Mouse (Mus musculus) large intestine, adult 2 months (tissue): ENCODE data around the gene Ston2. TPM values are rescaled to one million over a fixed set of nuclear protein-coding genes. Genes with fewer than 3 reads are reported as not detected.

ENCODE experiments used
- polyA plus RNA-seq: library from polyadenylated mRNA; depleted of rRNA; stranded (reverse); fragments of >200 nt; gene quantifications from 2 replicates; pipeline ENCODE4 v1.2.3, GENCODE M21; 2012; rRNA removed

Gene Ston2
- polyA plus RNA-seq, 1 experiment: 2.3 TPM

Other genes with a start within 250 kb of the Ston2 start
- gene Gtf2a1, start 197.9 kb downstream of the Ston2 start, polyA plus RNA-seq: 5.8 and 9.6 TPM in 2 replicates
- gene Sel1l, start 60.8 kb upstream of the Ston2 start, polyA plus RNA-seq: 24.1 and 43.1 TPM in 2 replicates